Mouse (Mus musculus) ES-E14 (cell line): ENCODE results near the gene Srgap2.

ENCODE experiments used
- HCFC1 ChIP-seq: IDR thresholded peaks from 2 replicates; pipeline ENCODE4 v1.6.1; 2012; ENCODE audit warnings: low read length, inconsistent platforms, borderline replicate concordance; ENCODE audit not compliant: insufficient read depth
- MAFK ChIP-seq: IDR thresholded peaks from 2 replicates; pipeline ENCODE4 v1.6.1; 2014; ENCODE audit warnings: mild to moderate bottlenecking, low read depth, low read length, inconsistent platforms; ENCODE audit not compliant: insufficient read depth
- ZNF384 ChIP-seq: IDR thresholded peaks from 2 replicates; pipeline ENCODE4 v1.6.1; 2012; ENCODE audit warnings: low read depth, low read length, inconsistent platforms

- no peak for TF ChIP-seq ZNF384
- no peak for TF ChIP-seq MAFK
- TF ChIP-seq HCFC1, result no peak
Observed at GRCm38 (mm10) chr1:131351436-131351835, 175.7 kb downstream of the Srgap2 start.
